Mouse (Mus musculus): ENCODE data around the gene Pi4kb.

Gene Pi4kb

GRCm38 (mm10) chr3:94953764-94954616, 20.5 kb upstream of the Pi4kb start, which contains the start of gene Rfx5:
Gene Rfx5, plus strand, starts transcription at chr3:94954075.
- peak; percentile 98 for ATAC-seq (ENCODE audit: low TSS enrichment)

GRCm38 (mm10) chr3:94958295-94958694, 16.2 kb upstream of the Pi4kb start:
- ATAC-seq (ENCODE audit: low TSS enrichment), result no peak

- no peak for ATAC-seq (ENCODE audit: low TSS enrichment)
Measured at GRCm38 (mm10) chr3:94959871-94960270, 14.7 kb upstream of the Pi4kb start.

- no peak for ATAC-seq (ENCODE audit: low TSS enrichment)
Measured at GRCm38 (mm10) chr3:94960322-94960721, 14.2 kb upstream of the Pi4kb start.

GRCm38 (mm10) chr3:94964989-94965388, 9.5 kb upstream of the Pi4kb start:
- ATAC-seq (ENCODE audit: low TSS enrichment), result no peak

GRCm38 (mm10) chr3:94965878-94966277, 8.7 kb upstream of the Pi4kb start:
- ATAC-seq (ENCODE audit: low TSS enrichment), result no peak

- no peak for ATAC-seq (ENCODE audit: low TSS enrichment)
Measured at GRCm38 (mm10) chr3:94972552-94972951, 2.0 kb upstream of the Pi4kb start.

GRCm38 (mm10) chr3:94973620-94974019, 911 bp upstream of the Pi4kb start:
- no peak for ATAC-seq (ENCODE audit: low TSS enrichment)

- peak; percentile 15; the same call in 1 of the 2 replicates for ATAC-seq (ENCODE audit: low TSS enrichment)
Measured at GRCm38 (mm10) chr3:94974026-94974527, 454 bp upstream of the Pi4kb start.

- ATAC-seq (ENCODE audit: low TSS enrichment), result no peak
Measured at GRCm38 (mm10) chr3:94984312-94984711, 9.8 kb downstream of the Pi4kb start.

- ATAC-seq (ENCODE audit: low TSS enrichment), result no peak
Measured at GRCm38 (mm10) chr3:94985513-94985912, 11.0 kb downstream of the Pi4kb start.

GRCm38 (mm10) chr3:94987578-94987977, 13.0 kb downstream of the Pi4kb start:
- peak; percentile 58 for ATAC-seq (ENCODE audit: low TSS enrichment)

- no peak for ATAC-seq (ENCODE audit: low TSS enrichment)
Measured at GRCm38 (mm10) chr3:94989159-94989761, 14.7 kb downstream of the Pi4kb start.

GRCm38 (mm10) chr3:94996946-94997345, 22.4 kb downstream of the Pi4kb start:
- peak; percentile 87 for ATAC-seq (ENCODE audit: low TSS enrichment)

GRCm38 (mm10) chr3:95002569-95002968, 28.0 kb downstream of the Pi4kb start:
- ATAC-seq (ENCODE audit: low TSS enrichment), result peak; percentile 14; the same call in 1 of the 2 replicates

GRCm38 (mm10) chr3:95003273-95003672, 28.7 kb downstream of the Pi4kb start:
- no peak for ATAC-seq (ENCODE audit: low TSS enrichment)

GRCm38 (mm10) chr3:95005651-95006050, 31.1 kb downstream of the Pi4kb start:
- ATAC-seq (ENCODE audit: low TSS enrichment), result no peak

GRCm38 (mm10) chr3:95007706-95008105, 33.2 kb downstream of the Pi4kb start:
- ATAC-seq (ENCODE audit: low TSS enrichment), result no peak

- no peak for ATAC-seq (ENCODE audit: low TSS enrichment)
Measured at GRCm38 (mm10) chr3:95010396-95010795, 35.9 kb downstream of the Pi4kb start.

GRCm38 (mm10) chr3:95012982-95013381, 38.5 kb downstream of the Pi4kb start:
- no peak for ATAC-seq (ENCODE audit: low TSS enrichment)

- ATAC-seq (ENCODE audit: low TSS enrichment), result no peak
Measured at GRCm38 (mm10) chr3:95013699-95014427, 39.3 kb downstream of the Pi4kb start.

All from frontal cortex, adult (tissue).